Mouse (Mus musculus): ENCODE data around the gene Lrrc74a. TPM values are rescaled to one million over a fixed set of nuclear protein-coding genes. Genes with fewer than 3 reads are reported as not detected.

Gene Lrrc74a
- polyA plus RNA-seq, 1 experiment from 2014 or later, result not detected

DNA sequence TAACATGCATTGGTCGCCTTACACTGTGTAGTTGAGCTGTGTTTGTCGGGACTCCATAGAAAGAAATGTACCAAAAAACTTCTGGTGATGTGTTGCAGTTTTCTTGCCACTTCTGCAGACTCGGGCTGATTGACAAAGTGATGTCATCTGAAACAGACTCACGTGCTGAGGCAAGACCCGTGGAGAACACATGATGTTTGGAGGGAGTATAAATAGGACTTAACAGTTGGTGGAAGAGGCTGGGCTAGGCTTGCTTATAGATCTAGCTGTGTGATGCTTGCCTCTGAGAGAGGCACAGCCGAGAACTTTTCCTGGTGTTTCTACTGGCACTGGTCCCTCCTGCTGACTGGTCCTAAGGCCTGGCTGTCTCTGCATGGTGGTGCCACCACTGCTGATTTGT lies 29.9 kb downstream of the Lrrc74a start:
- 70% methylated on average over 6 of the region's 6 CpGs for WGBS
- Histone ChIP-seq H3K27me3 (replicated peaks; ENCODE audit: control insufficient read depth, insufficient read depth, low read length) (no peaks in the 10 kb centered on the region), H3K4me3 (ENCODE audit: low read length) (no peak overlapping the region), H3K36me3 (ENCODE audit: control insufficient read depth, insufficient read depth, low read length) (no peaks in the 10 kb centered on the region), H3K27ac (ENCODE audit: low read depth, low read length) (no peak overlapping the region), H3K9ac (ENCODE audit: low read depth, low read length) (no peak overlapping the region), H3K9me3 (ENCODE audit: control insufficient read depth, low read length) (peaks cover 6% of the 10 kb centered on the region; the same call in 1 of the 2 replicates), H3K4me1 (ENCODE audit: control insufficient read depth, insufficient read depth, low read depth, low read length) (no peaks in the 10 kb centered on the region), H3K4me2 (ENCODE audit: low read length) (no peak overlapping the region)
- no peak for ATAC-seq

DNA sequence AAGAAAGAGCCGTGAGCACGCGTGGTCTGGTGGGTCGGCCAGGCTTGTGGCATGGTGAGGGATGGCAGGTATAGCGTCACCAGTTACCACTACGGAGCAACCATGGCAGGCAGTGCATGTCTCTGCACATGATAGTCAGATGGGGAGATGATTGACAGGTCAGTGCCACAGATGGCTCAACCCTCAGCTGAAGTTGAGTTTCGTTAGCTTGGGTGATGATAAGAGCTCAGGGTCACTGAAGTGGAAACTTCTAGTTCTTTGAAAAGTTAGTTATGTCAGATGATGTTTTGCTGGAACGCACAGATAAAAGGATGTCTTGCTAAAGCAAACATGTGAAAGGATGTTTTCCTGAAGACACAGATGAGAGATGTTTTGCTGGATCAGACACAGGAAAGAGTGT lies 32.3 kb downstream of the Lrrc74a start:
- Histone ChIP-seq H3K27ac (ENCODE audit: low read depth, low read length) (no peak overlapping the region), H3K4me1 (ENCODE audit: control insufficient read depth, insufficient read depth, low read depth, low read length) (peaks cover 11% of the 10 kb centered on the region), H3K9me3 (ENCODE audit: control insufficient read depth, low read length) (no peaks in the 10 kb centered on the region), H3K4me3 (ENCODE audit: low read length) (no peak overlapping the region), H3K4me2 (ENCODE audit: low read length) (no peak overlapping the region), H3K9ac (ENCODE audit: low read depth, low read length) (no peak overlapping the region), H3K27me3 (replicated peaks; ENCODE audit: control insufficient read depth, insufficient read depth, low read length) (no peaks in the 10 kb centered on the region), H3K36me3 (ENCODE audit: control insufficient read depth, insufficient read depth, low read length) (no peaks in the 10 kb centered on the region)
- WGBS, result 90% methylated on average over 8 of the region's 8 CpGs
- no peak for ATAC-seq

DNA sequence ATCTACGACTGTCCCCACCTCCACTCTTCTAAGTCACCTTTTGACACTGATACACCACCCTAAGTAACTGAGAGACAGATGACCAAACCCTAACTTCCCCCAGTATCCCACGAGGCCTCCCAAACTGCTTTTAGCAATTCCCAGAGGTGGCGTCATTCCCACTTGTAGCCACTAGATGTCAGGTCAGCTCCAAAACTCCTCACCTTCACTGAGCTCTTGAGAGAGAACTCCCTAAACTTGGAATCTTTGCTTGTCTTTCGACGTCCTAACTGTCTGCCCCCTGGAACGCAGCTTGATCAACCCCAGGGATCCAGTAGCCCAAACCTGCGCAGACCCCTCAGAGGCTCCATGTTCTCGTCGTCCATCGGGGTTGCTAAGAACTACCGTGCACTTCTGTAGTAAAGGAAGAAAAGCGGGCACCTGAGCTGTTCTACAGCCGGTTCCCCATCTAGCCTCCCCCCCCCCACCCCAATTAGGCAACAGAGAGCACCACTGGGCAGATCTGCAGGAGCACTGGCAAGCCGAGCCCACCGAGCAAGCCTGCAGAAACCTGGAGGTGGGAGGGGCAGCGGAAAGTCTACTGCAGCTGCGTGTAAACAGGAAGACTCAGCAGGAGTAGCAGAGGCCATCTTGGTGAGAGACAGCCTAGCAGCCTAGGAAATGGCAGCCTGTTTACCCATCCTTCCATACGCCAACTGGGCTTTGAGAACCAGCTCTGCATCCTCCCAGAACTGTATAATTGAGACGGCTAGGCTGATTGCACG lies 33.9 kb downstream of the Lrrc74a start:
- H3K4me1 ChIP-seq (ENCODE audit: control insufficient read depth, insufficient read depth, low read depth, low read length), result peaks cover 16% of the 10 kb centered on the region
- H3K36me3 ChIP-seq (ENCODE audit: control insufficient read depth, insufficient read depth, low read length), result no peaks in the 10 kb centered on the region
- no peak overlapping the region for H3K9ac ChIP-seq (ENCODE audit: low read depth, low read length)
- no peaks in the 10 kb centered on the region for H3K27me3 ChIP-seq (replicated peaks; ENCODE audit: control insufficient read depth, insufficient read depth, low read length)
- H3K9me3 ChIP-seq (ENCODE audit: control insufficient read depth, low read length), result no peaks in the 10 kb centered on the region
- H3K4me3 ChIP-seq (ENCODE audit: low read length), result no peak overlapping the region
- H3K27ac ChIP-seq (ENCODE audit: low read depth, low read length), result no peak overlapping the region
- no peak overlapping the region for H3K4me2 ChIP-seq (ENCODE audit: low read length)
- ATAC-seq, result no peak
- WGBS, result 36% methylated on average over 20 of the region's 20 CpGs

DNA sequence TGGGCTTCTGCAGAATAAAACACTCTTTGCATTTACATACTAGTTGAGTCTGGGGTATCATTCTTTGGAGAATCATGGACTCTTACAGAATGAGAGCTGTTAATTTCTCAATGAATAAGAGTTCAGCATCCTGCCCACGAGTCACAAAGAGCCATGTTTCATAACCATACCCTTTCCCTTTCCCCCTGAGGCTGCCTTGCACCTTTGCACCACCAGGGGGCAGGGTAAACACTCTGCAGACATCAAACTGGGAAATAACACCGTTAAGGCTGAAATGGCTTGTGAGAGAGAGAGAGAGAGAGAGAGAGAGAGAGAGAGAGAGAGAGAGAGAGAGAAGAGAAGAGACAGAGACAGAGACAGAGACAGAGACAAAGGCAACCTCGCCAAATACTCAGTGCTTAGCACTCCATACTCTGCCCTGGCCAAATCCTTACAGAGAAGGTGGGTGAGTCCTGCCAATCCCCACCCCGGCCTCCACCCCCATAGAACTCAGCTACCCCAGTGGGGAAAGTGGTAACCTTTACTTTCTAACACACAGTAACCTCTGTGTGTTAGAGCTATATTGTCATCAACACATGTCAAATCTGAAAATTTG lies 34.9 kb downstream of the Lrrc74a start:
- Histone ChIP-seq H3K36me3 (ENCODE audit: control insufficient read depth, insufficient read depth, low read length) (no peaks in the 10 kb centered on the region), H3K9me3 (ENCODE audit: control insufficient read depth, low read length) (no peaks in the 10 kb centered on the region), H3K9ac (ENCODE audit: low read depth, low read length) (no peak overlapping the region), H3K27me3 (replicated peaks; ENCODE audit: control insufficient read depth, insufficient read depth, low read length) (no peaks in the 10 kb centered on the region), H3K4me3 (ENCODE audit: low read length) (no peak overlapping the region), H3K4me1 (ENCODE audit: control insufficient read depth, insufficient read depth, low read depth, low read length) (peaks cover 16% of the 10 kb centered on the region), H3K27ac (ENCODE audit: low read depth, low read length) (no peak overlapping the region), H3K4me2 (ENCODE audit: low read length) (no peak overlapping the region)
- no peak for ATAC-seq
- WGBS, result 27% methylated on average over 4 of the region's 4 CpGs

DNA sequence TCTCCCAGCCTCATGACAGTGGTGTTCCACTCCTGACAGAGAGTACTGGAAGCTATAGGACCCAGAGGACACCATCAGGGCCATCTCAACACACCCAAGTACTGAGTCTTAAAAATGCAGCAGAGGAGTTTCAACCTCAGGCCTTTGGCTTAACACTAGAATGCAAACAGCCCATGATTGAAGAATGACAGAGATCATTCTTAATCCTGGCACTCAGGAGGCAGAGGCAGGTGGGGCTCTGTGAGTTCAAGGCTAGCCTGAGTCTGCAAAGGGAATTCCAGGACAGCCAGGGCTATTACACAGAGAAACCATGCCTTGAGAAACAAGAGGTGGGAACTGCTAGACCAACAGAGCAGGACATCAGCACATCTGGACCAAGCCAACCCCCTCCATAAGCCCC lies 35.6 kb downstream of the Lrrc74a start:
- Histone ChIP-seq H3K4me3 (ENCODE audit: low read length) (no peak overlapping the region), H3K27me3 (replicated peaks; ENCODE audit: control insufficient read depth, insufficient read depth, low read length) (no peaks in the 10 kb centered on the region), H3K27ac (ENCODE audit: low read depth, low read length) (peak overlapping the region; percentile 71; the same call in 1 of the 2 replicates), H3K36me3 (ENCODE audit: control insufficient read depth, insufficient read depth, low read length) (no peaks in the 10 kb centered on the region), H3K4me2 (ENCODE audit: low read length) (no peak overlapping the region), H3K4me1 (ENCODE audit: control insufficient read depth, insufficient read depth, low read depth, low read length) (peaks cover 16% of the 10 kb centered on the region), H3K9ac (ENCODE audit: low read depth, low read length) (peak overlapping the region; percentile 11; the same call in 1 of the 2 replicates), H3K9me3 (ENCODE audit: control insufficient read depth, low read length) (no peaks in the 10 kb centered on the region)
- ATAC-seq, result no peak

DNA sequence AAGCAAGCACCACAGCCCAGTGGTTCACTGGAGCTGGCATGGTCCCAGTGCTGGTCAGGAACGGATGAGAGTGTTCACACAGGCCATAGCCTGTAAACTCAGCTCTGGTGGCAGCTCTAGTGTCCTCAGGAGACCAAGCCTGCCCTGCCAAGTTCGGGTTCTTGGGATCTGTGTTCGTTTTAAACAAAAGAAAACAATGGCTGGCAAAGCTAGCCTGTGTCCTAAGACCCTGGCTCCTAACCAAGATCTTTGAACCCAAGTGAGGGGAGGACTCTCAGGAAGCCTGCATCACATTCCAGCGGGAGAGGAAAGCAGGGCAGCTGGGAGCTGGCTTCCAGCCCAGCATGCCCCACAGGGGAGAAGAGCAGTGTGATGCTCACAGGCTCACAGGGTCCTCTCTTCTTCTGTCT lies 36.1 kb downstream of the Lrrc74a start:
- peak overlapping the region; percentile 71; the same call in 1 of the 2 replicates for H3K27ac ChIP-seq (ENCODE audit: low read depth, low read length)
- no peak overlapping the region for H3K4me2 ChIP-seq (ENCODE audit: low read length)
- ATAC-seq, result peak; percentile 55
- H3K36me3 ChIP-seq (ENCODE audit: control insufficient read depth, insufficient read depth, low read length), result no peaks in the 10 kb centered on the region
- peaks cover 16% of the 10 kb centered on the region for H3K4me1 ChIP-seq (ENCODE audit: control insufficient read depth, insufficient read depth, low read depth, low read length)
- WGBS, result 16% methylated on average over 4 of the region's 4 CpGs
- no peak overlapping the region for H3K4me3 ChIP-seq (ENCODE audit: low read length)
- no peaks in the 10 kb centered on the region for H3K27me3 ChIP-seq (replicated peaks; ENCODE audit: control insufficient read depth, insufficient read depth, low read length)
- no peaks in the 10 kb centered on the region for H3K9me3 ChIP-seq (ENCODE audit: control insufficient read depth, low read length)
- peak overlapping the region; percentile 11; the same call in 1 of the 2 replicates for H3K9ac ChIP-seq (ENCODE audit: low read depth, low read length)

DNA sequence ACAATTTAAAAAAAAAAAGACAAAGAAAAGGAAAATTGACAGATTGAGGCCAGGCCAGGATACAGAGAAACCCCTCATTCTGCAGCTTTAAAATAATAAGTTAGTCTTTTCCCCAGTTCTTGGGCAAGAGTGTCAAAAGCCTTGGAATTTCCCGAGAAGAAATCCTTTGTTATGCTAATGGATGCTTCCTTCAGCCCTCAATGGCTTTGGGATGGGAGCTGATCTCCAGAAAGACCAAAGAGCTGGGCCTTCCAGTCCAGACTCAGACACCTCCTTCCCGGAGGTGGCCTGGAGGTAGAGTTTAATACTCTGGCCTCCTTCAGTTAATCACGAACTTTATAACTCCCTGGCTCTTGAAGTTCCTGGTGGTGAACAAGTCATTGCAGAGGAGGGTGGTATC lies 36.8 kb downstream of the Lrrc74a start:
- H3K9ac ChIP-seq (ENCODE audit: low read depth, low read length), result no peak overlapping the region
- 12% methylated on average over 3 of the region's 3 CpGs for WGBS
- no peaks in the 10 kb centered on the region for H3K27me3 ChIP-seq (replicated peaks; ENCODE audit: control insufficient read depth, insufficient read depth, low read length)
- no peak overlapping the region for H3K4me3 ChIP-seq (ENCODE audit: low read length)
- peak overlapping the region; percentile 63 for H3K27ac ChIP-seq (ENCODE audit: low read depth, low read length)
- ATAC-seq, result no peak
- H3K36me3 ChIP-seq (ENCODE audit: control insufficient read depth, insufficient read depth, low read length), result no peaks in the 10 kb centered on the region
- peaks cover 16% of the 10 kb centered on the region for H3K4me1 ChIP-seq (ENCODE audit: control insufficient read depth, insufficient read depth, low read depth, low read length)
- no peak overlapping the region for H3K4me2 ChIP-seq (ENCODE audit: low read length)
- no peaks in the 10 kb centered on the region for H3K9me3 ChIP-seq (ENCODE audit: control insufficient read depth, low read length)

DNA sequence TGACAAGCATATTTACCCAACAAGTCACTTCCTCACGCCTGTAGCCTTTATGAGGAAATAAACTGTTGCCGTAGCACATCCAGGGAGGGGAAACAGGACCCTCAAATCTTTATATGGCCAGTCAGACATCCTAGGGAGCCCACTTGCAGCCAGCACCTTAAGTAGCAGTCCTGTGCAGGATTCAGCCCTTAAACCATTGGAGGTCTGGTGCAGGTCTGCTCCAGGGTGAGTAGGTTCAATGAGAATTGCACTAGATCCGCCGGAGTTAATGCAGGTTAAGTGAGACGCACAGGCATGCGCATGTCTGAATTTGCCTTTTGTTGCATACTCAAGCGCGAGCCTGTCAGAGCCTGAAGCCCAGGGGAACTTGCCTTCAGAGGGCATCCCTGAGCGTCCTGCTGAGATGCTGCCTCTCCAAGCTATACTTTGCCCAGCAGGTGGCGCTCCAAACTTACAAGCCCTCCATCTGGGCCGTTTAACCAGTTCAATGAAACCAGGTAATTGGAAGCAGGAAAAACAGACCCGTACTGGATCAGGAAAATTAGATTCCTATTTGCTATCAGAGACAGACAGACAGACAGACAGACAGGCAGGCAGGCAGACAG lies 37.8 kb downstream of the Lrrc74a start:
- Histone ChIP-seq H3K4me3 (ENCODE audit: low read length) (no peak overlapping the region), H3K36me3 (ENCODE audit: control insufficient read depth, insufficient read depth, low read length) (no peaks in the 10 kb centered on the region), H3K9ac (ENCODE audit: low read depth, low read length) (peak overlapping the region; percentile 18), H3K4me1 (ENCODE audit: control insufficient read depth, insufficient read depth, low read depth, low read length) (peaks cover 16% of the 10 kb centered on the region), H3K4me2 (ENCODE audit: low read length) (peak overlapping the region; percentile 37), H3K27ac (ENCODE audit: low read depth, low read length) (peak overlapping the region; percentile 8; the same call in 1 of the 2 replicates), H3K27me3 (replicated peaks; ENCODE audit: control insufficient read depth, insufficient read depth, low read length) (no peaks in the 10 kb centered on the region), H3K9me3 (ENCODE audit: control insufficient read depth, low read length) (no peaks in the 10 kb centered on the region)
- peak; percentile 71; the same call in 1 of the 2 replicates for ATAC-seq
- 13% methylated on average over 12 of the region's 12 CpGs for WGBS

DNA sequence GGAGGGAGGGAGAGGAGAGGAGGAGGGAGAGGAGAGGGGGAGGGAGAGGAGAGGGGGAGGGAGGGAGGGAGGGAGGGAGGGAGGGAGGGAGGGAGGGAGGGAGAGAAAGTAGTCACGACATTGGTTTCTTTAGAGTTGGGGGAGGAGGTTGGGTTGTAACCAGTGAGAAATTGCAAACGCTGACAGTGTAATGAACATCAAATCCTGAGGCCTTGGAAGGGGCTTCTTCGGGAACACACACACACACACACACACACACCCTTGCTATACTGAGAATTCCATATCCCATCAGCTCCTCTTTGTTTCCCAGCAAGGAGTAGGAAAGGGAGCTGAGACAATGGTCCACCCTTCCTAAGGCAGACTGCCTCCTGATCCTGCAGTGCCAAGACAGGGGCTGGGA lies 38.4 kb downstream of the Lrrc74a start:
- Histone ChIP-seq H3K4me2 (ENCODE audit: low read length) (no peak overlapping the region), H3K27ac (ENCODE audit: low read depth, low read length) (peak overlapping the region; percentile 39; the same call in 1 of the 2 replicates), H3K36me3 (ENCODE audit: control insufficient read depth, insufficient read depth, low read length) (no peaks in the 10 kb centered on the region), H3K4me1 (ENCODE audit: control insufficient read depth, insufficient read depth, low read depth, low read length) (peaks cover 16% of the 10 kb centered on the region), H3K9me3 (ENCODE audit: control insufficient read depth, low read length) (no peaks in the 10 kb centered on the region), H3K27me3 (replicated peaks; ENCODE audit: control insufficient read depth, insufficient read depth, low read length) (no peaks in the 10 kb centered on the region), H3K9ac (ENCODE audit: low read depth, low read length) (peak overlapping the region; percentile 23; the same call in 1 of the 2 replicates), H3K4me3 (ENCODE audit: low read length) (no peak overlapping the region)
- 18% methylated on average over 3 of the region's 3 CpGs for WGBS
- ATAC-seq, result 0 out of 2 replicates have a peak, but pooled peaks have one; percentile 21

All from hindbrain, embryonic 16.5 days (tissue).